Mouse (Mus musculus): Measurements from ENCODE around the gene Acp4. TPM values are rescaled to one million over a fixed set of nuclear protein-coding genes. Genes with fewer than 3 reads are reported as not detected.
A peak's percentile ranks its signal among the peaks of the same experiment; 100 is the strongest.
"Not testable (repeated sequence)": the region's sequence is repeated elsewhere in the genome, so short reads cannot be mapped to it uniquely, and the experiment has no call there.

Gene Acp4
- polyA plus RNA-seq, 1 experiment from 2014 or later = not detected

DNA sequence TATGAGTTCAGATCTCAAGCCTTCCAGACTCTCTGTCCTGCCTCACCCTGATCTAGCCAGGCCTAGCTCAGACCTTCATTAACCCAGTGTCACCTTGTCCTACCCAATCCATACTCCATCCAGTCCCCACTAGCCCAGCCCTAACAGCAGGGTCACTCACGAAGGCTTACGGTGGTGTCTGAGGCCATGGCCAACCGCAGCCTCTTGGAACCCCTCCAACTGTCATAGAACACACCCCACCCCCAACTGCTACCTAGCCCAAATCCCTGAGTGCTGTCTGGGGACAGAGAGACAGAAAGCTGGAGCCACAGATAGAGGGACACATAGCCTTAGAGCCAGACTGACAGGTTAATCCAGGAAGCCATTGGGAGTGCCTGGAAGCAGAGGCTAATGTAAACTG lies 21.3 kb downstream of the Acp4 start, which contains the start of gene Gm36864:
Gm36864 (plus strand) TSS at position 269 of the 400 bp plus-strand sequence.
- Histone ChIP-seq H3K4me1 (ENCODE audit: insufficient read depth) (no peaks in the 10 kb centered on the region), H3K27me3 (ENCODE audit: insufficient read depth, low read length) (no peaks in the 10 kb centered on the region), H3K4me2 (ENCODE audit: low read depth, low read length) (no peak within 1 kb of the TSS), H3K36me3 (replicated peaks; ENCODE audit: insufficient read depth, low read length) (no peaks in the 10 kb centered on the region), H3K9ac (replicated peaks) (no peak within 1 kb of the TSS), H3K4me3 (ENCODE audit: low read depth, low read length) (no peak within 1 kb of the TSS), H3K27ac (ENCODE audit: low read depth) (no peak within 1 kb of the TSS), H3K9me3 (ENCODE audit: low read length) (no peaks in the 10 kb centered on the region)
- no peak for ATAC-seq
- TF ChIP-seq CTCF (IDR thresholded peaks at IDR 0.05; ENCODE audit: low read depth) = no peak
- TF ChIP-seq EP300 (IDR thresholded peaks at IDR 0.05; ENCODE audit: low read depth) = no peak
- WGBS (ENCODE audit: insufficient replicate concordance) = 56% methylated on average over 3 of the region's 3 CpGs
- no peak for DNase-seq

DNA sequence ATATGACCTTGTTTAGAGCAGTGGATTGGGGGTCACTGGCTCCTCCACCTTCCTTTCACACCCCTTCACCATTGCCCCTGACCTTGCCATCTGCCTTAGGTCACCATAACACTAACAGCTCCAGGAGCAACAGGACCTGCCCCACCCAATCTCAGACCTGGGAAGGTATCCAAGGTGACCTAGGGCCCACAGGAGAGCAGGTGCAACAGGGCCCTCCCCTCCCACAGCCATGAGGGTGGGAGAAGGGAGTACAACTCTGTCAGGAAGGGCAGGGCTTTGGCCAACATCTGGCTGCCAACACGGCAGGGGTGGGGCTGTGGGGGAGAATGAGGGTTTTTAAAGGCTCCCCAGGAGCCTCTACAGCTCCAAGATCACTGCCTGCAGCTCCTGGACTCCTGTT lies 32.1 kb downstream of the Acp4 start, which contains the start of gene Klk1:
Klk1 (plus strand) TSS at position 285 of the 400 bp plus-strand sequence.
- no peak for DNase-seq
- Histone ChIP-seq H3K27me3 (ENCODE audit: insufficient read depth, low read length) (no peaks in the 10 kb centered on the region), H3K9me3 (ENCODE audit: low read length) (no peaks in the 10 kb centered on the region), H3K4me2 (ENCODE audit: low read depth, low read length) (no peak within 1 kb of the TSS), H3K27ac (ENCODE audit: low read depth) (no peak within 1 kb of the TSS), H3K4me3 (ENCODE audit: low read depth, low read length) (no peak within 1 kb of the TSS), H3K4me1 (ENCODE audit: insufficient read depth) (no peaks in the 10 kb centered on the region), H3K9ac (replicated peaks) (no peak within 1 kb of the TSS), H3K36me3 (replicated peaks; ENCODE audit: insufficient read depth, low read length) (no peaks in the 10 kb centered on the region)
- ATAC-seq = no peak
- WGBS (ENCODE audit: insufficient replicate concordance) = 33% methylated on average over 1 of the region's 1 CpGs
- no peak for TF ChIP-seq CTCF (IDR thresholded peaks at IDR 0.05; ENCODE audit: low read depth)
- TF ChIP-seq EP300 (IDR thresholded peaks at IDR 0.05; ENCODE audit: low read depth) = no peak

DNA sequence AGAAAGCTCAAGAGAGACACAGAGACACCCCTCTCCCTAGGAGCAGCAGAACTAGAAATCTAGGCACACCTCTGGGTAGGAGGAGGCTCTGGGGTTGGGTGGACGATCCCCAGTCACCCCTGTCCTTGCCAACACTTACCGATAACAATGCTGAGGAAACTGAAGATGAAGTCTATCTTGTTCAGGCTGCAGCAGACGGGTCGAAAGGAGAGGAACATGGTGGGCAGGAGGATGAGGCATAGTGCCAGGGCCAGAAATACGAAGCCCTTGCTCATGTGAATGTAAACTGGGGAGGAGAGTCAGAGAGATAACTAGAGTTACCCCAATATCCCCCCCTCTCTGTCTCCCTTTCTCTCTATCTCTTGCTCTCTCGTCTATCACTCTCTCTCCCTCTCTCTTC lies 34.8 kb downstream of the Acp4 start:
- H3K36me3 ChIP-seq (replicated peaks; ENCODE audit: insufficient read depth, low read length); H3K27ac ChIP-seq (ENCODE audit: low read depth); DNase-seq; H3K9ac ChIP-seq (replicated peaks); ATAC-seq; H3K27me3 ChIP-seq (ENCODE audit: insufficient read depth, low read length); H3K4me3 ChIP-seq (ENCODE audit: low read depth, low read length); H3K4me1 ChIP-seq (ENCODE audit: insufficient read depth); H3K9me3 ChIP-seq (ENCODE audit: low read length); H3K4me2 ChIP-seq (ENCODE audit: low read depth, low read length): not testable (repeated sequence)
- 53% methylated on average over 6 of the region's 6 CpGs for WGBS (ENCODE audit: insufficient replicate concordance)

DNA sequence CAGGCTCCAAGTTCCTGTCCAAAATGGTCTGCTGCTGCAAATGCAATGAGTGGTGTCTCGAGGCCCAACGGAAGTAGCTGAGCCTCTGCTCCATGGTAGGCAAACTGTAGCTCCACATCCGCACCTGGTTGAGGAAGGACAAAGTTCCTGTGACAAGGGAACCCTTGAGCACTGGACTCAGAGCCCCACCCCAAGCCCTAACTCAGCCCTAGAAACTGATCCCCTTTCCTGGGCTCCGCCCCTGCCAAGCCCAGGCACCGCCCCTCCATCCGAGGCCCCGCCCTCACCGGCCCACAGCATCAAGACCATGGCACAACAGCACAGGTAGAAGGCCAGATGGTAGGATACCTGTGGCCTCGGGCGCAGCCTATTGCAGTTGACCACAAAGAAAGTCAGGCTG lies 35.6 kb downstream of the Acp4 start:
- not testable (repeated sequence) for H3K27ac ChIP-seq (ENCODE audit: low read depth); H3K4me3 ChIP-seq (ENCODE audit: low read depth, low read length); H3K9me3 ChIP-seq (ENCODE audit: low read length); H3K4me2 ChIP-seq (ENCODE audit: low read depth, low read length); DNase-seq; H3K27me3 ChIP-seq (ENCODE audit: insufficient read depth, low read length); H3K9ac ChIP-seq (replicated peaks); H3K36me3 ChIP-seq (replicated peaks; ENCODE audit: insufficient read depth, low read length); ATAC-seq; H3K4me1 ChIP-seq (ENCODE audit: insufficient read depth)
- WGBS (ENCODE audit: insufficient replicate concordance) = 65% methylated on average over 8 of the region's 10 CpGs

DNA sequence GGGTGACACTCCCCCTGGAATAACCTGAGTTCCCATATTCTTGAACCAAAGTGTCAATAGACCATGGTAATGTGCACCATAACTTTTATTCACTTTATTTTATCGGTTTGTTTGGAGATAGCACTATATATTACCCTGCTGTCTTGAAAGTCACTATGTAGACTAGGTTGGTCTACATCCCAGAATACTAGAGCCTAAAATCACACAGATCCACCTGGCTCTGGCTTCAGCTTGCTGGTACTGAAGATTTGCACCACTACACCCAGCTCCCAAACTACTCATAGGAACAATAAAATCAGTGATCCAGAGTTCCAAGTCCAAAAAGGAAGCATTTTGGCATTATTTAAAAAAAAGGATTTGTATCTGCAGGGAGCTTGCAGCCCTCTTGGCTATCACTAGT lies 41.5 kb downstream of the Acp4 start, which contains the start of gene Klk1b5:
Klk1b5 (plus strand) TSS at position 301 of the 400 bp plus-strand sequence.
- ATAC-seq (no peak), DNase-seq (no peak)
- H3K4me1 ChIP-seq (ENCODE audit: insufficient read depth) = no peaks in the 10 kb centered on the region
- no peak within 1 kb of the TSS for H3K27ac ChIP-seq (ENCODE audit: low read depth)
- H3K4me2 ChIP-seq (ENCODE audit: low read depth, low read length) = no peak within 1 kb of the TSS
- H3K36me3 ChIP-seq (replicated peaks; ENCODE audit: insufficient read depth, low read length) = no peaks in the 10 kb centered on the region
- TF ChIP-seq CTCF (IDR thresholded peaks at IDR 0.05; ENCODE audit: low read depth) = no peak
- no peaks in the 10 kb centered on the region for H3K27me3 ChIP-seq (ENCODE audit: insufficient read depth, low read length)
- no peak within 1 kb of the TSS for H3K4me3 ChIP-seq (ENCODE audit: low read depth, low read length)
- WGBS (ENCODE audit: insufficient replicate concordance) = 73% methylated on average over 1 of the region's 1 CpGs
- H3K9me3 ChIP-seq (ENCODE audit: low read length) = no peaks in the 10 kb centered on the region
- H3K9ac ChIP-seq (replicated peaks) = no peak within 1 kb of the TSS

DNA sequence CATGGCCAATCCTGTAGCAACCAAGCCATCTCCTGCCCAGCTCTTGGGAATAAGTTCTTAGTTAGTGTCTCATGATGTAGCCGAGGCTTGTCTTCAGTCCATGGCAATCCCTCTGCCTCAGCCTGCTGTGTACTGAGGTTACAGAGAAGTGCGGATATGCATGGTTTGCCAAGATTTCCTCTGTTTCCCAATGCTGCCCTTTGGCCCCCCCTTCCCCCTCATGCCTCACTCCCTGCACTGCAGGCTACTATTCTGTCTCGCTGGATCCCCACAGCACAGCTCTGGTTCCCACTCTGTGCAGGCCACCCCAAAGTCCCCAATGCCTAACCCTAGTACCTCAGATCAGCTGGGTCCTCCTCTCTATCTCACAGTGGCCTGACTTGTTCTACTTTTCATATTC lies 48.9 kb downstream of the Acp4 start:
- DNase-seq = peak; percentile 41
- H3K9me3 ChIP-seq (ENCODE audit: low read length) = no peaks in the 10 kb centered on the region
- H3K9ac ChIP-seq (replicated peaks) = no peak overlapping the region
- WGBS (ENCODE audit: insufficient replicate concordance) = 39% methylated on average over 3 of the region's 3 CpGs
- H3K4me3 ChIP-seq (ENCODE audit: low read depth, low read length) = no peak overlapping the region
- H3K27ac ChIP-seq (ENCODE audit: low read depth) = no peak overlapping the region
- no peak for TF ChIP-seq CTCF (IDR thresholded peaks at IDR 0.05; ENCODE audit: low read depth)
- TF ChIP-seq EP300 (IDR thresholded peaks at IDR 0.05; ENCODE audit: low read depth) = no peak
- ATAC-seq = peak; percentile 54; the same call in 1 of the 2 replicates
- H3K4me1 ChIP-seq (ENCODE audit: insufficient read depth) = 0 out of 2 replicates have a peak, but pooled peaks cover 4% of the 10 kb centered on the region
- H3K27me3 ChIP-seq (ENCODE audit: insufficient read depth, low read length) = no peaks in the 10 kb centered on the region
- no peak overlapping the region for H3K4me2 ChIP-seq (ENCODE audit: low read depth, low read length)
- no peaks in the 10 kb centered on the region for H3K36me3 ChIP-seq (replicated peaks; ENCODE audit: insufficient read depth, low read length)

DNA sequence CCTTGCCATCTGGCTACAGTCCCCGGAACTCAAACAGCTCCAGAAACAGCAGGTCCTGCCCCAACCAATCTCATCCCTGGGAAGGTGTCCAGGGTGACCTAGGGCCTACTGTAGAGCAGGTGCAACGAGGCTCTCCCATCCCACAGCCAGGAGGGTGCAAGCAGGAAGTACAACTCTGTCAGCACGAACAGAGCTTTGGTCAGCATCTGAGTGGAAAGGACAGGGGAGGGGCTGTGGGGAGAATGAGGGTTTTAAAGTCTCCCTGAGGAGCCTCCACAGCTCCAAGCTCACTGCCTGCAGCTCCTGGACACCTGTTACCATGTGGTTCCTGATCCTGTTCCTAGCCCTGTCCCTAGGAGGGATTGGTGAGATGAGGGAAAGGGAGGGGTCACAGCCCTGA lies 50.0 kb downstream of the Acp4 start, which contains the start of gene Klk1b4:
Klk1b4 (plus strand) TSS at position 301 of the 400 bp plus-strand sequence.
- WGBS (ENCODE audit: insufficient replicate concordance) = 18% methylated on average over 3 of the region's 3 CpGs
- not testable (repeated sequence) for H3K27me3 ChIP-seq (ENCODE audit: insufficient read depth, low read length); H3K27ac ChIP-seq (ENCODE audit: low read depth); ATAC-seq; H3K4me1 ChIP-seq (ENCODE audit: insufficient read depth); H3K9ac ChIP-seq (replicated peaks); H3K4me3 ChIP-seq (ENCODE audit: low read depth, low read length); H3K9me3 ChIP-seq (ENCODE audit: low read length); H3K4me2 ChIP-seq (ENCODE audit: low read depth, low read length); DNase-seq; H3K36me3 ChIP-seq (replicated peaks; ENCODE audit: insufficient read depth, low read length)

Other genes starting within 250 kb of the Acp4 start
- not detected in 2 replicates for gene Klk1b26, start 245.2 kb downstream of the Acp4 start, polyA plus RNA-seq (2015; fragmentation: Nextera tagmentation; extraction: Ambion mirVana)
- not detected in 2 replicates for gene Klk1b27, start 205.1 kb downstream of the Acp4 start, polyA plus RNA-seq (2015; fragmentation: Nextera tagmentation; extraction: Ambion mirVana)
- gene Klk1b21, start 155.1 kb downstream of the Acp4 start, polyA plus RNA-seq (2015; fragmentation: Nextera tagmentation; extraction: Ambion mirVana) = not detected in 2 replicates
- gene Klk1b22, start 144.7 kb downstream of the Acp4 start, polyA plus RNA-seq (2015; fragmentation: Nextera tagmentation; extraction: Ambion mirVana) = not detected in 2 replicates
- not detected in 2 replicates for gene Klk1b16, start 120.6 kb downstream of the Acp4 start, polyA plus RNA-seq (2015; fragmentation: Nextera tagmentation; extraction: Ambion mirVana)
- gene Klk1b24, start 69.1 kb downstream of the Acp4 start, polyA plus RNA-seq (2015; fragmentation: Nextera tagmentation; extraction: Ambion mirVana) = not detected in 2 replicates
- gene Klk1b3, start 59.2 kb downstream of the Acp4 start, polyA plus RNA-seq (2015; fragmentation: Nextera tagmentation; extraction: Ambion mirVana) = not detected in 2 replicates
- gene Klk1b4, start 49.9 kb downstream of the Acp4 start, polyA plus RNA-seq (2015; fragmentation: Nextera tagmentation; extraction: Ambion mirVana) = 0.18 TPM in 1 of 2 replicates, not detected in the other
- gene Klk1b5, start 41.4 kb downstream of the Acp4 start, polyA plus RNA-seq (2015; fragmentation: Nextera tagmentation; extraction: Ambion mirVana) = not detected in 2 replicates
- gene Klk1, start 32.0 kb downstream of the Acp4 start, polyA plus RNA-seq (2015; fragmentation: Nextera tagmentation; extraction: Ambion mirVana) = 0.79 TPM in 1 of 2 replicates, not detected in the other
- not detected in 2 replicates for gene Gm36864, start 21.2 kb downstream of the Acp4 start, polyA plus RNA-seq (2015; fragmentation: Nextera tagmentation; extraction: Ambion mirVana)
- 0.51 and 0.54 TPM in 2 replicates for gene 1700028J19Rik, start 10.7 kb downstream of the Acp4 start, polyA plus RNA-seq (2015; fragmentation: Nextera tagmentation; extraction: Ambion mirVana)
- 18.8 and 20.6 TPM in 2 replicates for gene 2410002F23Rik, start 10.7 kb downstream of the Acp4 start, polyA plus RNA-seq (2015; fragmentation: Nextera tagmentation; extraction: Ambion mirVana)
- not detected in 2 replicates for gene Gm15517, start 4.1 kb upstream of the Acp4 start, polyA plus RNA-seq (2015; fragmentation: Nextera tagmentation; extraction: Ambion mirVana)
- gene Clec11a, start 49.5 kb upstream of the Acp4 start, polyA plus RNA-seq (2015; fragmentation: Nextera tagmentation; extraction: Ambion mirVana) = 1.6 and 1.8 TPM in 2 replicates
- gene Shank1, start 52.9 kb upstream of the Acp4 start, polyA plus RNA-seq (2015; fragmentation: Nextera tagmentation; extraction: Ambion mirVana) = not detected in 2 replicates
- 0.04 TPM in 1 of 2 replicates, not detected in the other for gene Syt3, start 126.7 kb upstream of the Acp4 start, polyA plus RNA-seq (2015; fragmentation: Nextera tagmentation; extraction: Ambion mirVana)
- gene 1700008O03Rik, start 128.4 kb upstream of the Acp4 start, polyA plus RNA-seq (2015; fragmentation: Nextera tagmentation; extraction: Ambion mirVana) = 0.15 and 0.18 TPM in 2 replicates
- not detected in 2 replicates for gene Lrrc4b, start 171.6 kb upstream of the Acp4 start, polyA plus RNA-seq (2015; fragmentation: Nextera tagmentation; extraction: Ambion mirVana)
- 38.9 and 44.3 TPM in 2 replicates for gene Aspdh, start 208.0 kb upstream of the Acp4 start, polyA plus RNA-seq (2015; fragmentation: Nextera tagmentation; extraction: Ambion mirVana)
- gene Josd2, start 210.6 kb upstream of the Acp4 start, polyA plus RNA-seq (2015; fragmentation: Nextera tagmentation; extraction: Ambion mirVana) = 59.7 and 63.1 TPM in 2 replicates
- gene Emc10, start 239.2 kb upstream of the Acp4 start, polyA plus RNA-seq (2015; fragmentation: Nextera tagmentation; extraction: Ambion mirVana) = 32.4 and 35.9 TPM in 2 replicates
- 3.3 and 4.1 TPM in 2 replicates for gene Fam71e1, start 239.2 kb upstream of the Acp4 start, polyA plus RNA-seq (2015; fragmentation: Nextera tagmentation; extraction: Ambion mirVana)

Data from liver, postnatal 0 days (tissue).